Mouse (Mus musculus) kidney, adult 2 months (tissue): ENCODE measurements at regions not wholly inside any gene's neighbourhood (a gene's known extent, or its start where the extent isn't known, plus 50 kb on each side); places are given as distances from the start of the nearest gene placed in this dataset.

Source experiments
- DNase-seq: peaks from one replicate; pipeline ENCODE4 v3.0.0; 2021
- H3K27ac ChIP-seq: fragments of 200-500 bp; 2 replicates; pipeline ENCODE4 v1.5.1; 2012; ENCODE audit warnings: low read depth, low read length, control low read depth, inconsistent platforms; ENCODE audit not compliant: insufficient read depth
- H3K27me3 ChIP-seq: fragments of 200-500 bp; replicated peaks from 2 replicates; pipeline ENCODE4 v1.6.1; 2012; ENCODE audit warnings: mild to moderate bottlenecking, moderate library complexity, low read length, inconsistent platforms; ENCODE audit not compliant: control insufficient read depth, insufficient read depth
- H3K36me3 ChIP-seq: fragments of 200-500 bp; 2 replicates; pipeline ENCODE4 v1.6.1; 2012; ENCODE audit warnings: mild to moderate bottlenecking, moderate library complexity, low read length, inconsistent platforms; ENCODE audit not compliant: control insufficient read depth, insufficient read depth
- H3K4me1 ChIP-seq: fragments of 200-500 bp; 2 replicates; pipeline ENCODE4 v1.6.1; 2011; ENCODE audit warnings: low read length; ENCODE audit not compliant: control insufficient read depth, insufficient read depth
- H3K4me3 ChIP-seq: fragments of 200-500 bp; 2 replicates; pipeline ENCODE4 v1.5.1; 2011; ENCODE audit warnings: mild to moderate bottlenecking, low read depth, low read length, control low read depth; ENCODE audit not compliant: insufficient read depth
- CTCF ChIP-seq: fragments of 200-500 bp; conservative IDR thresholded peaks from 2 replicates; pipeline ENCODE4 v1.5.1; 2011; ENCODE audit warnings: low read depth, mild to moderate bottlenecking, control low read depth, low read length, moderate library complexity, mixed read lengths; ENCODE audit not compliant: insufficient read depth, insufficient read length
- POLR2A ChIP-seq: fragments of 200-500 bp; IDR thresholded peaks from one replicate; pipeline ENCODE4 v1.6.1; 2011; ENCODE audit warnings: low read depth, low read length, control low read depth
- WGBS: fragments of 180-500 bp; shearing (Covaris S2); methylation state at CpG from one replicate; pipeline ENCODE4 v1.1.7; 2018; 5-methylcytosine and 5-hydroxymethylcytosine counted together

GRCm38 (mm10) chr5:44416844-44417589 lies 190.6 kb upstream of the Tapt1 start:
- Histone ChIP-seq H3K27me3 (no peaks in the 10 kb centered on the region), H3K4me3 (no peak overlapping the region), H3K4me1 (no peaks in the 10 kb centered on the region), H3K27ac (no peak overlapping the region), H3K36me3 (no peaks in the 10 kb centered on the region)
- TF ChIP-seq CTCF (no peak), POLR2A (no peak)
- DNase-seq: no peak
- WGBS: 84% methylated on average over 4 of the region's 4 CpGs

- Histone ChIP-seq H3K4me3 (no peak overlapping the region), H3K36me3 (no peaks in the 10 kb centered on the region), H3K27ac (no peak overlapping the region), H3K27me3 (no peaks in the 10 kb centered on the region), H3K4me1 (no peaks in the 10 kb centered on the region)
- no peak for TF ChIP-seq POLR2A
- TF ChIP-seq CTCF: no peak
- 43% methylated on average over 7 of the region's 7 CpGs for WGBS
- peak; percentile 23 for DNase-seq
These were observed 188.0 kb upstream of the Tapt1 start for GRCm38 (mm10) chr5:44414441-44414840.

GRCm38 (mm10) chr5:44403300-44403699 lies 176.9 kb upstream of the Tapt1 start:
- TF ChIP-seq POLR2A: no peak
- no peaks in the 10 kb centered on the region for H3K4me1 ChIP-seq
- no peak for DNase-seq
- H3K36me3 ChIP-seq: no peaks in the 10 kb centered on the region
- no peak overlapping the region for H3K4me3 ChIP-seq
- no peak overlapping the region for H3K27ac ChIP-seq
- no peaks in the 10 kb centered on the region for H3K27me3 ChIP-seq
- 78% methylated on average over 6 of the region's 6 CpGs for WGBS

- Histone ChIP-seq H3K27ac (no peak overlapping the region), H3K36me3 (no peaks in the 10 kb centered on the region), H3K27me3 (no peaks in the 10 kb centered on the region), H3K4me1 (no peaks in the 10 kb centered on the region), H3K4me3 (no peak overlapping the region)
- DNase-seq: no peak
- TF ChIP-seq POLR2A: no peak
- TF ChIP-seq CTCF: no peak
- WGBS: 55% methylated on average over 8 of the region's 8 CpGs
These were observed 174.3 kb upstream of the Tapt1 start for GRCm38 (mm10) chr5:44400573-44401332.

GRCm38 (mm10) chr5:44387237-44387810 lies 160.9 kb upstream of the Tapt1 start:
- TF ChIP-seq POLR2A: no peak
- no peak for TF ChIP-seq CTCF
- H3K27ac ChIP-seq: no peak overlapping the region
- H3K4me3 ChIP-seq: no peak overlapping the region
- 49% methylated on average over 6 of the region's 6 CpGs for WGBS
- H3K27me3 ChIP-seq: no peaks in the 10 kb centered on the region
- no peak for DNase-seq
- H3K36me3 ChIP-seq: no peaks in the 10 kb centered on the region
- no peaks in the 10 kb centered on the region for H3K4me1 ChIP-seq

GRCm38 (mm10) chr5:44386176-44386575 lies 159.8 kb upstream of the Tapt1 start:
- H3K4me3 ChIP-seq: no peak overlapping the region
- no peaks in the 10 kb centered on the region for H3K36me3 ChIP-seq
- no peak for TF ChIP-seq CTCF
- no peak for TF ChIP-seq POLR2A
- no peaks in the 10 kb centered on the region for H3K27me3 ChIP-seq
- no peak overlapping the region for H3K27ac ChIP-seq
- H3K4me1 ChIP-seq: no peaks in the 10 kb centered on the region
- DNase-seq: no peak
- 58% methylated on average over 6 of the region's 6 CpGs for WGBS

- TF ChIP-seq POLR2A (no peak), CTCF (no peak)
- no peaks in the 10 kb centered on the region for H3K36me3 ChIP-seq
- no peaks in the 10 kb centered on the region for H3K27me3 ChIP-seq
- no peak for DNase-seq
- H3K4me3 ChIP-seq: no peak overlapping the region
- no peak overlapping the region for H3K27ac ChIP-seq
- no peaks in the 10 kb centered on the region for H3K4me1 ChIP-seq
These were observed 156.6 kb upstream of the Tapt1 start for GRCm38 (mm10) chr5:44383049-44383448.
